Mouse (Mus musculus) gastrocnemius, postnatal 14 days (tissue): Measurements from ENCODE around the gene Cox17. TPM values are rescaled to one million over a fixed set of nuclear protein-coding genes. Genes with fewer than 3 reads are reported as not detected.

Experiments
- total RNA-seq, 2 experiments: library from RNA; stranded (reverse); gene quantifications; 2 replicates each; pipeline ENCODE4 v1.2.3; 2021

Gene Cox17
- total RNA-seq, 2 experiments from 2014 or later, result 134 to 137 TPM

Other genes with a start within 250 kb of the Cox17 start
- gene Nr1i2, start 52.2 kb upstream of the Cox17 start, total RNA-seq, result not detected
- gene Maats1, start 4.8 kb upstream of the Cox17 start, total RNA-seq, result not detected
- gene Gm21987, start within 50 bp of the Cox17 start, total RNA-seq, result not detected
- gene Popdc2, start 15.2 kb downstream of the Cox17 start, total RNA-seq, result 10 to 100 TPM; 56.1 to 66.9 TPM
- gene Pla1a, start 86.2 kb downstream of the Cox17 start, total RNA-seq, result 1 to 10 TPM; 3.8 to 4.7 TPM
- 10 to 100 TPM; 25.5 to 27.6 TPM for gene Adprh, start 105.7 kb downstream of the Cox17 start, total RNA-seq
- gene Cd80, start 108.6 kb downstream of the Cox17 start, total RNA-seq, result under 1 TPM in 1 of 2 experiments, not detected in 1; 0.12 TPM
- 10 to 100 TPM; 40.7 to 45.0 TPM for gene Timmdc1, start 175.7 kb downstream of the Cox17 start, total RNA-seq
- 1 to 10 TPM; 8.3 to 9.0 TPM for gene Poglut1, start 203.3 kb downstream of the Cox17 start, total RNA-seq
- 10 to 100 TPM; 17.3 to 19.1 TPM for gene Tmem39a, start 211.7 kb downstream of the Cox17 start, total RNA-seq